Mouse (Mus musculus) kidney, postnatal 25 days (tissue): ENCODE data around the gene Kctd13.
A peak's percentile ranks its signal among the peaks of the same experiment; 100 is the strongest.

Experiments used
- DNase-seq, 2 experiments: peaks; one replicate each; pipeline ENCODE4 v3.0.0; 2021; ENCODE audit warnings: mixed read lengths in 2 of 2

The Kctd13 gene

DNA sequence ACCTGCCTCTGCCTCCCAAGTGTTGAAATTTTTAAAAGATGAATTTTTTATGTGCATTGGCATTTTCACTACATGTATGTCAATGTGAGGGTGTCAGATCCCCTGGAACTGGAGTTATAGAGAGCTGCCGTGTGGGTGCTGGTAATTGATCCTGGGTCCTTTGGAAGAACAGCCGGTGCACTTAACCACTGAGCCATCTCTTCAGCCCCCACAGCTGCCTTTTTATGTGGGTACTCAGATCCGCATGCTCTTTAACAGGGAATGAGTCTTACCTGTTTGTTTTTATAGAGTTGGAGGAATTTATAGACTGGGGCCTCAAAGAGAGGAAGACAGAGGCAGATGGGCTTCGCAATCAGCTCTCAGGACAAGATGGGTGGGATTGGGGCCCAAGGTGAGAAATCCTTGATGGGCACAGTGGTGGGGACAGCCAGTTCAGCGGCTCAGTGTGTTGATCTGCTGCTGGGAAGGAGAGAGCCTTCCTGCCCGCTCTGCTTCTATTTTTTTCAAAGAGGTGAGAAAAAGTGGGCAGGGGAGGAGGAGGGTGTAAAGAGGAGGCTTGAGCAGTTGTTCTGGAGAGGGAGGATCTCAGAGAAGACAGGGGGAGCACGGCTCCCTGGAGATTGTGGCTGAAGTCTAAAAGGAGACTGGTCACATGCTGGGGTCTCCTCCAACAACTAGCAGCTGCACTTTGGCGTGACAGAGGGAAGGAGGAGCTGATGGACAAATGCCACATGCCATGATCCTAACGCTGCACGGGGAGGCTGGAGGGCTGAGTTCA, 56.2 kb downstream of the Kctd13 start:
- no peak for DNase-seq

GRCm38 (mm10) chr7:126986319-126986718, 57.6 kb downstream of the Kctd13 start:
- peak; percentile 75 to 86 for DNase-seq

DNA sequence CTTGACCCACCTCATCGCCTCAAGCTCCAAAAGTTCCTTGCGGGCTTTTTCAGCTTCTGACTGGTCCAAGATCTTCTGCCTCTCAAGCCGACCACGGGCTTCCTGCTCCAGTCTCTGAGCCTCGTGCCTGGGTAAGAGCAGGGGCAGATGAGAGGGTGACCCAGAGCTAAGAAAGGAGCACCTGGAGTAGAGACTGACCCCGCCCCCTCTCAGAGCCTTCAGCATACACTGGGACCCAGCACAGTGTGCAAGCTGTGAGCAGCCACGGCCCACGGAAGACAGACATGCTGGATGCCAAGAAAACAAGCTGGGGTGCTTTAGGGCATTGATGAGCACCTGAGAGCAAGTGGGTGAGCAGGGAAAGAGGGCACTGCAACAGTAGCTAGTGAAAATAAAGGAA, 60.1 kb downstream of the Kctd13 start:
- no peak for DNase-seq
